Mouse (Mus musculus): ENCODE results near the gene C2cd4c.

DNA sequence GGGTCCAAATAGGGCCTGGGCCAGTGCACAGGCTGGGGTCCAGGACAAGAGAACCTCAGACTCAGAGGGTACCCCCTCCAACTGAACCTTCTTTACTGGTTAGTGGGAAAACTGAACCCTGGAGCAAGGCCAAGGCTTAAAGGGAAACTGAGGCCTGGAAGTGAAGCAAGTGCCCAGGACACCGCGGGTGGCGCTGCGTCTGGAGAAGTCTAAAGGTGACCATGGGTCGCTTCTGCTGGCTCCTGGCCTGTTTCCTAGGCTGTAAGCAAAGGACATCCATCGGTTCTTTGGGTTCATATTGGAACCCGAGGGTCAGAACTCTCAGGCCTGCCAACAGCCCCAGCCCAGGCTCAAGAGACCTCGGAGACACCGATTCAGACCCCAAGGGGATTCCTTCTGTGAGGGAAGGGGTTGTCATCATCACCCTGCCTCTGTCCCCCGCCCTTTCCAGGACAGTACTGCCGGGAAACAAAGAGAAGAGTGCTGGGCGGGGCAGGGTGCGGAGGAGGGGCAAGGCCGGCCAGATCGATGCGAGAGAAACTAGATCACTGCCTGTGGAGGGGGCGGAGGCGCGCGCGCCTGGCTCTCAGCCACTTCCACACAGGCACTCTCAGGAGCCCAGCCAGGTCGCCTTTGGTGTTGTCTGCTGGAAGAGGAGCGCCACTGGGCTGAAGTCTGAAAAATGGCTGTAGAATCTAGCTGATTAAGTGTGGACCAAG, 24.8 kb upstream of the C2cd4c start:
- TF ChIP-seq TAL1 (IDR thresholded peaks at IDR 0.05; ENCODE audit: low read length) = no peak
- TF ChIP-seq GATA1 (IDR thresholded peaks at IDR 0.05; ENCODE audit: low read length) = no peak

Measured in erythroblast, embryonic 14.5 days (primary cell).